Mouse (Mus musculus): Measurements from ENCODE around the gene Ism1. TPM values are rescaled to one million over a fixed set of nuclear protein-coding genes. Genes with fewer than 3 reads are reported as not detected.

Gene Ism1
- total RNA-seq, 1 experiment from 2014 or later = not detected

DNA sequence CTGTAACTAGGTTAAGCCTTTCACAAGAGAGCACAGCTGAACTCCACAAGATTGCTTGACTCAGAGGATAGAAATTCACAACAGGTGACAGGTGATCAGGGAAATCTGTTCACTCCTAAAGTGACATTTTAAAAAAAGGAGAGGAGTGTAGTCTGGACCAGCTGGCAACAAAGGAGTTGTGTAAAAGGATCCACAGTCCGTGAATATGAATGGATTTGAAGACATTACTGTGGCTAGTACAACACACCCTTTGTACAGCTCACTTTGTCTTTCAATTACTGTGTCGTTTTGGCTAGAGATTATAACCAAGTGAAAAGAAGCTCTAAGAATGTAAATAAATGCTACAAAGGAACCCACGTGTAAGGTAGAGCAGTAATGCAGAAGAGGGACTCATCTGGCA is 33.7 kb downstream of the Ism1 start:
- ATAC-seq (replicated peaks; ENCODE audit: low read depth, poor library complexity, severe bottlenecking) = no peak

DNA sequence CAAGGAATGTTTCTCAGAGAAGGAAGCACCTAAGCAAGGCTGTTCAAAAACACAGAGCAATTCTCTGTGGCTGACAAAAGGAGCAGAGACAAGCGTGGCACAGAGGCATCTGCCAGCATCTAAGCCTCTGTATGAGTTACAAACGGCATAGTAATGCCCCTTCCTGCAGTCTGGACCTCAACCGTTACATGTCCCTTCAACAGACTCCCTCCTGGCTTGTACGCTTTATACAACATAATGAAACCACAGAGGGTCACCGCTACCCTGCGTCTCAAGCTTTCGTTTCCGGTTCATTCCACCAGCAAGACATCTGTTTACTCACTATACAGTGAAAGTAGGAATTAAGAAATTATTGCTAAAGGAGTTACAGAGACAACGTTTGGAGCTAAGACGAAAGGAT is 34.1 kb downstream of the Ism1 start:
- no peak for ATAC-seq (replicated peaks; ENCODE audit: low read depth, poor library complexity, severe bottlenecking)

DNA sequence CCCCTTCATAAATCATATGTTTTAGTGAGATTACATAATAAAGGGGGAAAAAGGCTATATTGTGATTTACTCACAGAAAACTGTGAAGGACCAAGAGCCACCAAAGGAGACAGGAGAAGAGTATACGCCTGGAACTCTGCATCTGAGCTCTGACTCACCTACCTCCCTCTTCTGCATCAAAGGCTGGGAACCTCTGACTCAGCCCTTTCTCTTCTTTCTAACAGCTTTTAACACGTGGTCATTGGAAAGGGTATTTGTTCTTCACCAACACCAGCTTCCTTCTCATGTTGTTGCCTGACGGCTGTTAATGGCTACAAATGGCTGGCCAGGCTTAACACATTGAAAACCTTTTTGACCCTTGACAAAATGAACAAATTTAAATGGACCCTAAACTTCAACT is 36.2 kb downstream of the Ism1 start:
- no peak for ATAC-seq (replicated peaks; ENCODE audit: low read depth, poor library complexity, severe bottlenecking)

DNA sequence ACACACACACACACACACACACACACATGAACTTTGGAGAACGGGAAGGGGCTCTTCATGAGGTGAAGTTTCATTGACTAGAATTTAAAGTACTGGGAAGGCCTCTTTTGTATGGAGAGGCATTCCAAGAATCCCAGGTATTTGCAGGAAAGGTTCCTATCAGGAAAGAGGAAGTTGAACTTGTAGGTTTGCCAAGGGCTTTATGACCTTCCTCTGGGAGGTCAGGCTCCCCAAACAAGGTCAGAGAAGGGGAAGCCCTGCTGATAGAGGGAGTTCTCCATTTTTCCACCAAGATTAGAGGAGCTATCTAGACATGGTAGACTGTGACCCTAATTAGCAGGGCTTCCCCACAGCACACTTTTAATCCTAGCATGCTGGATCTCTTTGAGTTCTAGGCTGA is 39.8 kb downstream of the Ism1 start:
- ATAC-seq (replicated peaks; ENCODE audit: low read depth, poor library complexity, severe bottlenecking) = no peak

DNA sequence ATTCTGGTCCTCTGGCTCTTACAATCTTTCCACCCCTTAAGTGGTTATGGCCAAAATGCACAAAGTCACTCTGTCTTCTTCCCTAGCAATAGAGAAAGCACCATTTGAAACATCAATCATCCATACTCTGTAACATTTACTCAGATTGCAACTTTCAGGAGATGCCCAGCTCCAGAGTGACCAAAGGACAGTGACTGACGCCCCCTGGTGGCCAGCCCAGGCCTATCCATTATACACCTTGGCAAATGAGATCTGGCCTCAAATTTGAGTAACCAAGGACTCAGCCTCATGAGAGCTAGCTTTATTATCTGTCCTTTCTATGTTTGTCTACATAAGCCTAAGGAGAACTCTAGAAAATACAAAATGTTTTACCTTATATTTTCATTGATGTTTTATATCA is 44.7 kb downstream of the Ism1 start:
- ATAC-seq (replicated peaks; ENCODE audit: low read depth, poor library complexity, severe bottlenecking) = peak; percentile 68; the same call in 1 of the 2 replicates

DNA sequence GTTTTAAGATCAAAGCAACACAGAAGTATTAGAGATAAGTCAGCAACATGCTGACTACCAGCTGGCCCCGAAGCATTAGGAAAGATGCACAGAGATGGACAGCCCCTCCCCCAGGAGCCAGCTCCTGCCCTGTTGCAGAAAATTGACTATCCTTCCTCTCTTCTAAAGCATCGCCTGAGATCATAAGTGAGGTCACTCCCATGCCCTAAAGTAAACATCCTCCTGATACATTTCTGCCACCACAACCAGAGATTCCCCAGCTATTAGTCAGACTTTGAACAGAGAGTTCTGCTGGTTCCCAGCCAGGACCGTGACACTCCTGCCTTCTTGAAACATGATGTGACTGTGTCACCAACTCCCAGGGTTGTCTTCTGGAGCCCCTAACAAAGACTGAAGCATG is 45.3 kb downstream of the Ism1 start:
- no peak for ATAC-seq (replicated peaks; ENCODE audit: low read depth, poor library complexity, severe bottlenecking)

DNA sequence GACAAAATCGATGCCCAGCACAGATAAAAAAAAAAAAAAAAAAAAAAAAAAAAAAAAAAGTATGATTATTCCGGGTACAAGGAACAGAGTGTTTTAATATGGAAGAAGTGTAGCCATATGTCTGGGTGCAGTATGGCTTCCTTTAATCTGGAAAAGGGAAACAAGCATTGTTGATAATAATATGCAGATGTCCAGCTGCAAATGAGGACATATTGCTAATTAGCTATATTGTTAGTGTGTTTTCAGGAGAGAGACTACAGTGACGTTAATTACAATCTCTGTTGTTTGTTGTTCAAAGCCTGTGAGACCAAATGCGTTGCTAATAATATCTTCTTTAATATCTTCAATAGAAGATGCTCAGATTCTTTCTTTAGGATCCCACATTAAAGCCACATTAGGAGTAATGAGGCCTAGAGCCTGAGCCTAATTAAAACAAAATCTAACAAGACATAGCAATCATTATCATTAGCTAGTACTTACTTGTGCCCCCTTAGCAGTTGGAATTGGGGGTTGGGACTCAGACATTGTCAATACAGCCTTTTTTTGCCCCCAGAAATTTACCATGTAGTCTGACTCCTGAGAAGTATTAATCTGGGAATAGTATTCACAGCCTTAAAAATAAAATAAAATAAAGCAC is 46.3 kb downstream of the Ism1 start:
- ATAC-seq (replicated peaks; ENCODE audit: low read depth, poor library complexity, severe bottlenecking) = no peak

DNA sequence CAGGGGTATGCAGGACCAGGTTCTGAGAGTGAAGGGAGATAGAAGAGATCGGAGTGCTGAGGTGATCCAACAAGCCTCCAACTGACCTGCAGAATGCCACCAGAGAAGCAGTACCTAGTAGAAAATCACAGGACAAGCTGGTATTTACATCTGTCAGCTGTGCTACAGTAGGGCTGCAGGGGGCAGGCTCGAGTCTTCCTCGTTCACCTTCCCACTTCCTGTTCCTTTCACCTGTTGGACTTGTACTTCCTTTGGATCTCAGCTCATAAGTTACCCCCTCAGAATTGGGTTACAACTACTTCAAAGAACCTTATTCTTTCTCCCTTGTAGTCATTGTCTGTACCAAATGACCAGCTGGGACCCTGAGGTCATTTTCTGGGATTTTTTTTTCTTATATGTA is 47.4 kb downstream of the Ism1 start:
- ATAC-seq (replicated peaks; ENCODE audit: low read depth, poor library complexity, severe bottlenecking) = no peak

DNA sequence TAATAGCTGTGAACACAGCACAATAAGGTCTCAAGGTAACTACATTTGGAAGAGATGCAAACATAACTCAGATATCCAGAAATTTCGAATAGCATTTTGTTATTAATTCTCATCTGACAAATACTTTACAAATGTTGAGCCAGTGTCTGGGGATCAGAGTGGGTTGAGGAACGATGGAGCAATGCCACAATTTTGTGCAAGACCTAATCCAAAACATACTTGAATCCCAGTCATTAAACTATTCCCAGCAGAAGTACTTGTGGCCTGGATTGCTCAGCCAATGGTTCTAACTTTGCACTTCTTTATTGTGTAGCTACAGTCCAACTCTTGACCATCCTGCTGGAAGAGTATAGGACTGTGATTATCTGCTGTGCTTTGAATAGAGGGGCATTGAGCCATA is 50.1 kb downstream of the Ism1 start:
- ATAC-seq (replicated peaks; ENCODE audit: low read depth, poor library complexity, severe bottlenecking) = no peak

DNA sequence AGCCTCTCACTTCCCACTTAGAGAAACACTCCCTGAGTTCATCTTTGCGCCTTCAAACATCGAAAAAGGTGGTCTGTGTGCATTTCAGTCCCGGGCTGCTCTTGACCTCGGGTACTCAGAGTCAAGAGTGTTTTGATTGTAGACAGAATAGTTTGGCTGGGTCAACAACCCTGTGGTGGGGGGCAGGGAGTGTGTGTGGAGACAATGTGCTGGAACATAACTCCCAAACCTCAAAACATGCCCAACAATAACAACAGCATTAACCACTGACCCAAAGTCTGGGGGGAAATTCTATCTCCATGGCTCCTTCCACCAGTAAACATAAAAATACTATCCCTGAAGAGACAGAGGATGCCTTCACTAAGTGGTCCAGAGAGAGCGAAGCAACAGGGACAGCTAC is 51.4 kb downstream of the Ism1 start:
- ATAC-seq (replicated peaks; ENCODE audit: low read depth, poor library complexity, severe bottlenecking) = no peak

DNA sequence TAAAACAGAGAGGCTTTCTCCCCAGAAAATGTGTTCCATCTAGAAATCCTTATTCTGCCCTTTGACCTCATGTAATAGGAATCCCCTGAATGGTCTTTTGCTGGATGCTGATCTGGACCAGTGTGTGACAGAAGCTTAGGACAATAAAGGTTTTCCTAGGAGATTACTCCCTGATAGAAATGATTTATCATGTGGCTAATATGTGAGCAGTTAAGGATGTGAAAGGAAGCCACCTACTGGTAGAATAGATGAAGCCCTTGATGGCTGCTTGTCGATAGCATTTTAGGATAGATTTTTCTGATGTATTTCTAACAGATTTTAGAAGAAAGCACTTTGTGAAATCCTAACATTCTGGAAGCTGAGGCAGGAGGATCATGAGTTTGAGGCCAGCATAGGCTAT is 64.4 kb downstream of the Ism1 start:
- no peak for ATAC-seq (replicated peaks; ENCODE audit: low read depth, poor library complexity, severe bottlenecking)

DNA sequence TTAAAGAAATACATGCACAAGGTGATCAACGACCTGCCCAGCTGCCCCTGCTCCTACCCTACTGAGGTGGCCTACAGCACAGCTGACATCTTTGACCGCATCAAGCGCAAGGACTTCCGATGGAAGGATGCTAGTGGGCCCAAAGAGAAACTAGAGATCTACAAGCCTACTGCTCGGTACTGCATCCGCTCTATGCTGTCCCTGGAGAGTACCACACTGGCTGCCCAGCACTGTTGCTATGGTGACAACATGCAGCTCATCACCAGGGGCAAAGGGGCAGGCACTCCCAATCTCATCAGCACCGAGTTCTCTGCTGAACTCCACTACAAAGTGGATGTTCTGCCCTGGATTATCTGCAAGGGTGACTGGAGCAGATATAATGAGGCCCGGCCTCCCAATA is 79.0 kb downstream of the Ism1 start:
- no peak for ATAC-seq (replicated peaks; ENCODE audit: low read depth, poor library complexity, severe bottlenecking)

DNA sequence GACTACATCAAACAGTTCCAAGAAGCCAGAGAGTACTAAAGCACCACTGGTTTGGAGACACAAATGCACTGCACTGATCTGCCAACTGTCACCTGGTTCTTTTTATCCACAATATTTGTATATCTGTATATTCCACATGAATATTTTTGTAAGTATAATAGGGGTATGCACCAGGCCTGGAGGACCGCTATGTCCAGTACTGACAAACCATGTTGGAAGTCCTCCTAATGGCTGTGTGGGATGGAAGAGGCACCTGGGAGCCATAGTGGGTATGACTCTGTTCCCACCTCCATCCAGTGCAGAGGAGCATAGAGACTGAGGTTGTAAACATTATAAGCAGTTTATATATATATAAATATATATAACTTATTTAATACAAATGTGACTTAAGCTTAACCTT is 79.5 kb downstream of the Ism1 start:
- ATAC-seq (replicated peaks; ENCODE audit: low read depth, poor library complexity, severe bottlenecking) = no peak

DNA sequence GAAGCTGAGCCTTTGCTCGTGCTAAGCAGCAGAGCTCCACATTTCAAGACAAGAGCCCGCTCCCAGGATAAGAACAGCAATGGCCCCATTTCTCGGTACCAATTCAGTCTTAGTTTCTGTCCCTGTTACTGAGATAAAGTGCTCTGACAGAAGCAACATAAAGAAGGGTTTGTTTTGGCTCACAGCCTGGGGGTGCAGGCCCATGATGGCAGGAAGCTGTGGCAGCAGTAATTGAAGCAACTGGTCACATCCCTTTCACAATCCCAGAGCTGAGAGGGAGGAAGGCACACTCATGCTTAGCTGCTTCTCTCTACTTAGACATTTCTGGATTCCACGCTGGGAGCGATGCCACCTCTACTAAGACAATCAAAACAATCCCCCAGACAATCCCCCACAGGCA is 86.4 kb downstream of the Ism1 start:
- no peak for ATAC-seq (replicated peaks; ENCODE audit: low read depth, poor library complexity, severe bottlenecking)

DNA sequence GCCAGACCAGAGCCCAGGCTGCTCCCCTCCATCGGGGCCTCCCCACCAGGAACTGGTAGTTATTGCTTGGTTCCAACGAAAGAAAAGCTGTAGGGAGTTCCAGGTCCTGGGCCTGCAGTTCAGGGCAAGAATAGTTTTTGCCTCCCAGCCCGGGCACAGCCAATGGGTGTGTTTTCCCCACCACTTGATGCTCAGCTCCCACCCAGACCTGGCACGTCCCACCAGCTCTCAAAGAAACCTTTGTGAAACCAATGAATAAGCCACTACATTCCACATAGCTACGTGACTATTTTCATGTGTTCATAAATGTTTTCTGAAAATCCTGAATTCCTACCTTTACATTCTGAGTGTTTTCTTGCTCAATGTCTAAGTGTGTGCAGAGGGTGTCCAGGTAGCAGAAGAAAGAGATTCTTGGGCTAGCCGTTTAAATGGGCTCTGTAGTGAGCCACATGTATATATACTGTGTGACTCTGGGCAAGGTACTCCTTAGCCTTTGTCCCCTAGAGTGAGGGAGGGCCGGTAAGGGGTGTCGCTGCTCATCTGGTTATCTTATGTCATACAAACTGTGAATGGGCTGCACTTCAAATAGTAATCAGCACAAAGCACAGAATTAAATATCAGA is 97.1 kb downstream of the Ism1 start:
- ATAC-seq (replicated peaks; ENCODE audit: low read depth, poor library complexity, severe bottlenecking) = no peak

DNA sequence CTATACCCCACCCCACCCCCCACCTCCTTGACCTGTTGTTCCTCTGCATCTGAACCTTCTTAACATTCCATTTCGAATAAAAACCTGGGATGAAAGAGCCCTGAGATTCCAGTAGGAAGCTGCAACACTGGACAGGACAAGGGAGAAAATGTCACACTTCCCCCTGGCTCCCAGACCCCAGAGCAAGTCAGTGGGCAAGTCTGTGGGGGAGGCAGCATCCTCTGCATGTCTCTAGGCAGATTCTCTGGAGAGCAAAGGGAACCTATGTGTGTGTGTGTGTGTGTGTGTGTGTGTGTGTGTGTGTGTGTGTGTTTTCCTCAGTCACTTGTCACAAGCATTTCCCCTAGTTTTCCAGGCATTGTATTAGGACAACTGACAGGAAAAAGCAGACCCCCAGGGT is 98.7 kb downstream of the Ism1 start:
- ATAC-seq (replicated peaks; ENCODE audit: low read depth, poor library complexity, severe bottlenecking) = no peak

DNA sequence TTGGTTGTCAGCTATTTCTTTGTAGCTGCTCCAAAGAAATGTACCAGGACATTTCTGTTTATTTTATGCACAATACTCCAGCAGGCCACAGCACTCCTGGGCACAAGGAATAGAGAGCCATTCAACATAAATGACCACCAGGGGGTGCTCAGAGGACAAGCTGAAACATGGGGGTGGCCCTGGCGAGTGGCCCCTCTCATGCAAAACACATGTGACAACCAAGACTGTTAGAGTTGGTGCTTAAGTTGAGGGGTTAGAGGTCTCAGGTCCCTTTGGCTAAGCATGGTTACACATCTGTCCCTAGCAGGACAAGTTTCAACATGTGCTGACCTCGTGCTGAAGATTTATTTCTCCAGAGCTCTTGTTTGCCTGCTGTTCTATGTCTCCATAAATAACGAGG is 100.3 kb downstream of the Ism1 start:
- peak; percentile 62 for ATAC-seq (replicated peaks; ENCODE audit: low read depth, poor library complexity, severe bottlenecking)

DNA sequence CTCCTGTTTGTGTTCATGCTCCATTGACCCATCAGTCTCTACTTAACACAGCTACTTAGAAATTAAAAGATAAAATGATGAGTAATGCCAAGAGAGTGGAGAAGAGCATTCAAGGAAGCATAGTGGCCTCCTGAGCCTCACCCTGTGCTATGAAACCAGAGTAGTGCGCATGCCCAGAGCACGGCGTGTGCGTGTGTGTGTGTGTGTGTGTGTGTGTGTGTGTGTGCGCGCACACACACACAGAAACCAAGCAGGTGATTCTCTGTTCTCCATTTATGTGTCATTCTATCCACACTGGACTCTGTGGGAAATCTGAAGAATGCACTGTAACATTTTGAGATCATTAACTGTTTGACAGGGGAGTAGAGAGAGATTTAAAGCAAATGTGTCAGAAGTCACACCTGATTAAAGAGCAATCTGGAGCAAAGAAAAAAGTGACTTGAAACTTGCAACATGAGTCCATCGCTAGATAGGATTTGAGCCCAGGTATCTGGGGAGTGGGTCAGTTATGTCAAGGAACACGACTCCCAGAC is 105.4 kb downstream of the Ism1 start:
- ATAC-seq (replicated peaks; ENCODE audit: low read depth, poor library complexity, severe bottlenecking) = no peak

DNA sequence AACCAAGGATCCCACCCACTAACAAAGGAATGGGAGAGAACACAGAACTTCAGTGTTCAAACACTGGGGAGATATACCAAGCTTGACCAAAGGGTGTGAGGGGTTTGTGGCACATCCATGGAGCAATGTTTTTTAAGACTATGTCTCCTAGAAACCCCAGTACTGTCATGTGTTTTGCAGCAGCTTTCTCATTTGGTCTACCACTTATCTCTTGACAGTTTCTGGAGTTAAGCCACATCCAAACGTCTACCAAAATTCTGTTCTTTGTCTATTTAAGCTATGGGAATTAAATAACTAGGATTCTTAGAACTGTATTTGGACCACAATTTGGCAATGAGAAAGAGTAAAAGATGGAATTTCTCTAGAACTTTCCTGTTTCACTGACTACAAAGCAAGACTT is 106.5 kb downstream of the Ism1 start:
- ATAC-seq (replicated peaks; ENCODE audit: low read depth, poor library complexity, severe bottlenecking) = no peak

DNA sequence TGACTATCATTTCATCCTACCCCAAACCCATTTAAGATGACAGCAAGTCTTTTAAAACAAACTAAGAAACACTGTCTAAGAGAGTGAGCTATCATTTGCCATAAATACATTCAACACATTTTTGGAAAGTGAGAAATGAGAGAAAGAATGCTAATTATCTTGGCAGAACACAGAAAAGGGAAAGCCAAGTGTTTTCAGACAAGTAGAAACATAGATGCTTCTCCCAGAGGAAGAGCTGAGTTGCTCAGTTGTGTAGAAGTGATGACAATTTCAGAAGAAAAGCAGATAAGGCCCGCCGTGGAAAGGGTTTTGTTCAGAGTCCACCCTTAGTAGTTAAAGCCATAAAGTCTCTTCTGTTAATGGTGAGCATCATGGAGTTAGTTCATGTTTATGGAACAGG is 107.0 kb downstream of the Ism1 start:
- ATAC-seq (replicated peaks; ENCODE audit: low read depth, poor library complexity, severe bottlenecking) = no peak

DNA sequence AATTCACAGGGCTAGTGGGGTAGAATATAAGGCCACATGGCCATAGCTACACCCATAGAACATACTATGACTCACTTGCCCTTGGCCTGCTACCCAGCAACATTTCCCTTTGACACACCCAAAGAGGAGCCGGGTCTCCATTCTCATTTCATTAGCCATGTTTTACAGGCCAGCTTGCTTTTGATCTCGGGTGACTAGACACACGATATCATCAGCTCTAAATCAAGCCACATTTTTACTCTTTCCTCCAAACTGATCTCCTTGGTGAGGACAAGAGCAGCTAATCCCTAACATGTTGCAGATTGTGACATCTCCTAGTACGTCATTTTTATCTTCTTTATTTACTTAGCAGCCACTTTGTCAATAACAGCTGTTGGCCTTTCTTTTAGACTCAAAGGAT is 110.7 kb downstream of the Ism1 start:
- no peak for ATAC-seq (replicated peaks; ENCODE audit: low read depth, poor library complexity, severe bottlenecking)
